Mouse (Mus musculus) thymus, adult 2 months (tissue): ENCODE measurements around the gene 9930021J03Rik.

Experiments used
- CTCF ChIP-seq: fragments of 200-500 bp; IDR thresholded peaks from 2 replicates; pipeline ENCODE4 v1.5.1; 2012; ENCODE audit warnings: mild to moderate bottlenecking, control low read depth, low read length, moderate library complexity, borderline replicate concordance; ENCODE audit not compliant: control insufficient read depth, poor library complexity, insufficient read depth; ENCODE audit errors: extremely low read depth
- POLR2A ChIP-seq: fragments of 200-500 bp; IDR thresholded peaks from 2 replicates; pipeline ENCODE4 v1.6.1; 2012; ENCODE audit warnings: mild to moderate bottlenecking, low read length, control low read depth, moderate library complexity; ENCODE audit not compliant: control insufficient read depth, poor library complexity, insufficient read depth; ENCODE audit errors: extremely low read depth

DNA sequence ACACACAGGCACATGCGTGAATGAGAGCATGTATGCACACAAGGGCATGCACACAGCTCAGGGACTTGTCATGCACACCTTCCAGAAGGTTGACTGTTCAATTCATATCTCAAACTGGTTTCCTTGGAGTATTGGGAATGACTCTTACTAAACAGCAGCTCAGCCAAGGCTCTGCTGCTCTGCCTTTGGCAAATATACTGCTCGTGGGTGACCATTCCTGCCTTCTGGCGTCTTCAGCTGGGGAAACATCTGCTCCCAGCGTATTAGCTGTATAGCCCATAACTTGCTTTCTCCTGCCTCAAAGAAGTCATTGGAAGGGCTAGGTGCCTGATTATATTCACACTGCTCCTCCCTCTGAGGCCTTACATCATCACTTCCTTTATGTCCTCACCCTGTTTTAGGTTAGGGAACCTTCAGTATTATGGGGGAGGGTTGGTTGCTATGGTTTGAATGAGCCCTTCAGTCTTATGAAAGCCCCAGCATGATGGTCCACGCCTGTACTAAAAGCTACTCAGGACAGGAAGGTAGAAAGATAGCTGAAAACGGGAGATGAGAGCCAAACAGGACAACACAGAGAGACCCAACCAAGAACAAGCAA, 127.5 kb downstream of the 9930021J03Rik start:
- no peak for TF ChIP-seq POLR2A
- TF ChIP-seq CTCF, result no peak
